Mouse (Mus musculus): Measurements from ENCODE around the gene Gas2l1. TPM values are rescaled to one million over a fixed set of nuclear protein-coding genes. Genes with fewer than 3 reads are reported as not detected.

The Gas2l1 gene
- polyA plus RNA-seq, 1 experiment from 2014 or later: 36.3 TPM

DNA sequence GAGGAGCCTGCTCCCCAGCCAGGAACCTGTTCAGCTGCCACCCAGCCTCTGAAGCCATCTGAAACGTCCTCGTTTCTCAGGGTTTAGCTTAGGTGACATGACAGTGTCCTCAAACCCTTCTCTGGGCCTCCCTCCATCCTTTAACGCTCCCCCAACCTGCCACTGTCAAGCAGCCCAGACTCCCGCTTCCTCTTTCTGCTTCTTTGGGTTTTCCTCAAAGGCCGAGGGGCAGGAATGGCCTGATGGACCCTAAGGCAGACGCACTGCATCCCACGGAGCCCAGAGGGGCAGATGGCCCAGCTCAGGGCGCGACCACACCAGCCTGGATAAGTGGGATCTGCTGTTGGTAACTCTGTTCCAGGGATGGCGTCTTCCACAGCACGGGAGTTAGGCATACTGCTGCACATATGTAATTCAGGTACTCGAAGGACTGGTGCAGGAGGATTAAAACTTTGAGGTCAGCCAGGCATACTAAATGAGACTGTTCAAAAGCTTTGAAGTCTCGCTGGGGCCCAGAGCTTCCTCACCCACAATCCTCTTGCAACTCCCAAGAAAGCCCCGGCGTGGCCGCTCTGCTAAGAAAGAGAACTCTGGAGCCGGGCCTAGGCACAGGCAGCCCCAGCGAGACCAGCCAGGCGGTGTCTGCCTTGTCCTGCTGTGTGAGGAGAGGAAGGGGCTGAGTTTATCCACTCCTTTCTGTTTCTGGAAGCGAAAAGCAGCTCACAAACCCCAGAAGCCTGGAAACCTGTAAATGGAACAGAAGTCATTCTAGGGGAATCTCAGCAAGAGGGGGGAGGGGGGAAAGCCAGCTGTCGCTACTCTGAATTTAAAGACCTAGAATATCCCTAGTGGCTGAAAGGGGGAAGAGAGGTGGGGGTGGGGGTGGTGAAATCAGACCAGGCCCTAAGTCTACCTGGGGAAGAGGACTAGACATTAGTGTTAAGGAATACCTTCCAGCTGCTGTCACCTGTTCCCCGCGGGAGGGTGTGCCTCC, 8.9 kb downstream of the Gas2l1 start:
- TF ChIP-seq CTCF (IDR thresholded peaks at IDR 0.05; ENCODE audit: low read depth): no peak
- H3K4me1 ChIP-seq (ENCODE audit: insufficient read depth): peaks cover 1% of the 10 kb centered on the region; the same call in 1 of the 2 replicates
- no peak overlapping the region for H3K27ac ChIP-seq (ENCODE audit: low read depth)
- H3K36me3 ChIP-seq (ENCODE audit: insufficient read depth): 0 out of 2 replicates have a peak, but pooled peaks cover 8% of the 10 kb centered on the region
- no peak overlapping the region for H3K4me2 ChIP-seq
- no peak overlapping the region for H3K4me3 ChIP-seq (ENCODE audit: low read depth, low read length)
- no peak for DNase-seq
- WGBS: 44% methylated on average over 23 of the region's 23 CpGs
- H3K9me3 ChIP-seq (ENCODE audit: low read depth, low read length): no peaks in the 10 kb centered on the region
- no peak for ATAC-seq (ENCODE audit: insufficient read depth)
- no peak overlapping the region for H3K9ac ChIP-seq
- peaks cover 62% of the 10 kb centered on the region for H3K27me3 ChIP-seq (ENCODE audit: insufficient read depth, low read length)

DNA sequence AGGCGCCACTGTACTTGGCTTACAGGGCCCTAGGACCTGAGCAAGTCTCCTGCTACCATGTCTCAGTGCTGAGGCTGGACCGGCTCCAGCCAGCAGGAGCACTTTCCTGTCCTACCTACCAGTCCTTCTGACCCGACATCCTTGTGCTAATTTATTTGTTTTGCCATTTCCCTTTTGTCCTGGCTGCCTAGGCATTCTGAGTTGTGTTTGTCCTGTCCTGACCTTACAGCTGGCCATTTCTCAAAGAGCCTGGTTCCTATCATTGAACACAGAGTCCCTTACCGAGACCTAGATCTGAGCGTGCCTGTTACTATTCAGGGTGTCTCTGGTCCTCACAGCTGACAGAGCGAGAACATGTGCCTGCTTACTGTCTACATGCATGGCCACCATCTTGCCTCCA, 10.3 kb downstream of the Gas2l1 start:
- Histone ChIP-seq H3K4me1 (ENCODE audit: insufficient read depth) (no peaks in the 10 kb centered on the region), H3K27me3 (ENCODE audit: insufficient read depth, low read length) (peaks cover 48% of the 10 kb centered on the region), H3K4me3 (ENCODE audit: low read depth, low read length) (no peak overlapping the region), H3K27ac (ENCODE audit: low read depth) (no peak overlapping the region), H3K36me3 (ENCODE audit: insufficient read depth) (no peaks in the 10 kb centered on the region), H3K9ac (no peak overlapping the region), H3K9me3 (ENCODE audit: low read depth, low read length) (no peaks in the 10 kb centered on the region), H3K4me2 (no peak overlapping the region)
- DNase-seq (no peak), ATAC-seq (ENCODE audit: insufficient read depth) (no peak)
- 50% methylated on average over 6 of the region's 6 CpGs for WGBS
- no peak for TF ChIP-seq CTCF (IDR thresholded peaks at IDR 0.05; ENCODE audit: low read depth)

DNA sequence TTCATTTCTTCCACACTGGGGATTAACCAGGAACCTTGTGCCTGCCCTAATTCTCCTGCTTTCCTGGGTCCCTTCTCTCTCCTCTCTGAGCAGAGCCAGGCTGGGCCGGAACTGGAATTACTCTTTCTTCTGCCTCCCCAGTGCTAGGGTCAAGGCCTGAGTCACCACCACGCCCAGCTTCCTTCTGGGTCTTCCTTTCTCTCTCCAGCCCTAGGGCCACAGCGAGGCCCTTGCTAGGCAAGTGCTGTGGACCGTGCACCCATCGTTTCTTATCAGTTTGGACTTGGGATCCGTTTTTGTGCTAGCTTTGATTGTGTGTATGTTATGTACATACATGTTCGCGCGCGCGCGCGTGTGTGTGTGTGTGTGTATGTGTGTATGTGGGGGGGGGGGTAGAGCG, 11.0 kb downstream of the Gas2l1 start:
- H3K27me3 ChIP-seq (ENCODE audit: insufficient read depth, low read length): peaks cover 41% of the 10 kb centered on the region
- H3K9me3 ChIP-seq (ENCODE audit: low read depth, low read length): no peaks in the 10 kb centered on the region
- TF ChIP-seq CTCF (IDR thresholded peaks at IDR 0.05; ENCODE audit: low read depth): no peak
- H3K9ac ChIP-seq: no peak overlapping the region
- 83% methylated on average over 14 of the region's 14 CpGs for whole genome bisulfite sequencing
- no peak overlapping the region for H3K27ac ChIP-seq (ENCODE audit: low read depth)
- H3K4me2 ChIP-seq: no peak overlapping the region
- no peak for ATAC-seq (ENCODE audit: insufficient read depth)
- no peaks in the 10 kb centered on the region for H3K4me1 ChIP-seq (ENCODE audit: insufficient read depth)
- H3K4me3 ChIP-seq (ENCODE audit: low read depth, low read length): no peak overlapping the region
- no peaks in the 10 kb centered on the region for H3K36me3 ChIP-seq (ENCODE audit: insufficient read depth)
- DNase-seq: no peak

DNA sequence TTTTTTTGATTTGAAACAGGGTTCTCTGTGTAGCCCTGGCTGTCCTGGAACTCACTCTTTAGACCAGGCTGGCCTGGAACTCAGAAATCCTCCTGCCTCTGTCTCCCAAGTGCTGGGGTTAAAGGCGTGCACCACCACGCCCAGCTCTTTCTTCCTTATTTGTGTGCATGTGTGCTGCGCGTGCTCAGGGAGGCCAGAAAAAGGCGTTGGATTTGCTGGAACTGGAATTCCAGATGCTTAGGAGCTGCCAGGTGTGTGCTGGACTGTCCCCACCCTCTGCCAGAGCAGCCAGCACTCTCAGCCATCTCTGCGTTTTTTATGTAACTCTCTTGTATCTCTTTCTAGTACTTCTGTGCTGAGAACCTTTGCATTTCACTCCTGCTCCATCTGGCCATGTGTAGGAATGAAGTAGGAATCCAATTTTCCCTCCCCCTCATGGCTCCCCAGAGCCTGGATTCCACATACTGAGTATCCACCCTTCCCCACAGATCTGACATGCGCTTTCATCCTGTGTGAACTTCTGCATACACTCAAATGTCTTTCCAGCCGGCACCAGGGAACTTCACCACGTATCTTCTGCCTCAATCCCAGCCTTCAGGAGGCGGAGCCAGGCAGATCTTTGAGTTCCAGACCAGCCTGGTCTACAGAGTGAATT, 12.8 kb downstream of the Gas2l1 start:
- Histone ChIP-seq H3K9ac (no peak overlapping the region), H3K4me2 (no peak overlapping the region), H3K27me3 (ENCODE audit: insufficient read depth, low read length) (peaks cover 24% of the 10 kb centered on the region), H3K9me3 (ENCODE audit: low read depth, low read length) (no peaks in the 10 kb centered on the region), H3K27ac (ENCODE audit: low read depth) (no peak overlapping the region), H3K4me1 (ENCODE audit: insufficient read depth) (no peaks in the 10 kb centered on the region), H3K36me3 (ENCODE audit: insufficient read depth) (no peaks in the 10 kb centered on the region), H3K4me3 (ENCODE audit: low read depth, low read length) (no peak overlapping the region)
- no peak for TF ChIP-seq CTCF (IDR thresholded peaks at IDR 0.05; ENCODE audit: low read depth)
- ATAC-seq (ENCODE audit: insufficient read depth) (no peak), DNase-seq (no peak)
- 63% methylated on average over 10 of the region's 10 CpGs for WGBS

DNA sequence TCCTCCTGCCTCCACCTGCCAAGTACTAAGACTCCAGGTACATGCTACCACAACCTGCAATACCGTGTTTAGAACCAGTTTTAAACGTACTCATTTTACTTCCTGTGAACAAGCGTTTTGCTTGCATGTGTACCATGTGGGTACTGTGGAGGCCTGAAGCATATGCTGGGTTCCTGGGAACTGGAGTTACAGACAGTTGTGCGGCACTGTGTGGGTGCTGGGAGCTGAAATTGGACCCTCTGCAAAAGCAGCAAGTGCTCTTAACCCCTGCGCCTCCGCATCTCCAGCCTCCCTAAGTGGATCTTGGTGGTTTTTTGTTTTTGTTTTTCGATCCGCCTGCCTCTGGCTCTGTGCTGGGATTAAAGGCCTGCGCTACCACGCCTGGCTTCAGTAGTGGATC, 13.5 kb downstream of the Gas2l1 start:
- peaks cover 17% of the 10 kb centered on the region for H3K27me3 ChIP-seq (ENCODE audit: insufficient read depth, low read length)
- H3K4me2 ChIP-seq: no peak overlapping the region
- ATAC-seq (ENCODE audit: insufficient read depth): no peak
- H3K9me3 ChIP-seq (ENCODE audit: low read depth, low read length): no peaks in the 10 kb centered on the region
- DNase-seq: no peak
- 76% methylated on average over 10 of the region's 10 CpGs for WGBS
- no peaks in the 10 kb centered on the region for H3K4me1 ChIP-seq (ENCODE audit: insufficient read depth)
- no peak overlapping the region for H3K27ac ChIP-seq (ENCODE audit: low read depth)
- no peak for TF ChIP-seq CTCF (IDR thresholded peaks at IDR 0.05; ENCODE audit: low read depth)
- H3K9ac ChIP-seq: no peak overlapping the region
- no peak overlapping the region for H3K4me3 ChIP-seq (ENCODE audit: low read depth, low read length)
- no peaks in the 10 kb centered on the region for H3K36me3 ChIP-seq (ENCODE audit: insufficient read depth)

DNA sequence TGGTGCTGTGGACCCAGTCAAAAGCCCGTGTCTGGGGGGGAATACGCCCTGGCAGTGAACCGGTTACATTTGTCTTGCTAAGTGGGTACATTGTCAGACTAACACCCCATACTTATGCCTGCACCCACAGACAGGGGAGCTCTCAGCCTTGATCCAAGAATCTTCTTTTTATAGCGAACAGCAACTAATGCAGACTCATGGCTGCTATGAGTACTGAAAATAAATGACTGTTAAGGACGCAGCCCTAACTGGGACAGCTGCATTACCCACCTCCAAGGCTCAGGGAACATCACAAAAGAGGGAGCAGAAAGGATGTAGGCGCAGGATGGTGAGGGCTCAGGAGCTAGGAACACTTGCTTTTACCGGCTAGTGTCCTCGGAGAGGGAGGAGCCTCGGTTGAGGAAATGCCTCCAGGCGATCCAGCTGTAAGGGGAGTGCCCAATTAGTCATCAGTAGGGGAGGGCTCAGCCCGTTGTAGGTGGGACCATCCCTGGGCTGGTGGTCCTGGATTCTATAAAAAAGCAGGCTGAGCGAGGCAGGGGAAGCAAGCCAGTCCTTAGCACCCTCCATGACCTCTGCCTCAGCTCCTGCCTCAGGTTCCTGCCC, 18.7 kb downstream of the Gas2l1 start:
- Histone ChIP-seq H3K27me3 (ENCODE audit: insufficient read depth, low read length) (no peaks in the 10 kb centered on the region), H3K4me1 (ENCODE audit: insufficient read depth) (no peaks in the 10 kb centered on the region), H3K4me2 (no peak overlapping the region), H3K27ac (ENCODE audit: low read depth) (no peak overlapping the region), H3K4me3 (ENCODE audit: low read depth, low read length) (no peak overlapping the region), H3K9ac (no peak overlapping the region), H3K9me3 (ENCODE audit: low read depth, low read length) (no peaks in the 10 kb centered on the region), H3K36me3 (ENCODE audit: insufficient read depth) (peaks cover 16% of the 10 kb centered on the region)
- no peak for TF ChIP-seq CTCF (IDR thresholded peaks at IDR 0.05; ENCODE audit: low read depth)
- ATAC-seq (ENCODE audit: insufficient read depth) (no peak), DNase-seq (no peak)
- WGBS: 41% methylated on average over 12 of the region's 12 CpGs

All from lung, embryonic 14.5 days (tissue).